Mouse (Mus musculus) thymus, adult 2 months (tissue): ENCODE results near the gene Scfd2. TPM values are rescaled to one million over a fixed set of nuclear protein-coding genes. Genes with fewer than 3 reads are reported as not detected.

Source experiments
- DNase-seq: peaks from one replicate; pipeline ENCODE4 v3.0.0; 2021
- H3K27ac ChIP-seq: fragments of 200-500 bp; 2 replicates; pipeline ENCODE4 v1.5.1; 2012; ENCODE audit warnings: low read length, control low read depth; ENCODE audit not compliant: control insufficient read depth, insufficient read depth
- H3K27me3 ChIP-seq: fragments of 200-500 bp; 2 replicates; pipeline ENCODE4 v1.6.1; 2012; ENCODE audit warnings: mild to moderate bottlenecking, low read length, moderate library complexity, mixed read lengths; ENCODE audit not compliant: control insufficient read depth, insufficient read depth
- H3K36me3 ChIP-seq: fragments of 200-500 bp; 2 replicates; pipeline ENCODE4 v1.6.1; 2012; ENCODE audit warnings: mild to moderate bottlenecking, low read length, moderate library complexity; ENCODE audit not compliant: control insufficient read depth, insufficient read depth
- H3K4me1 ChIP-seq: fragments of 200-500 bp; replicated peaks from 2 replicates; pipeline ENCODE4 v1.6.1; 2012; ENCODE audit warnings: low read length; ENCODE audit not compliant: control insufficient read depth, insufficient read depth
- H3K4me3 ChIP-seq: fragments of 200-500 bp; 2 replicates; pipeline ENCODE4 v1.5.1; 2012; ENCODE audit warnings: mild to moderate bottlenecking, low read length, control low read depth, moderate library complexity; ENCODE audit not compliant: control insufficient read depth, insufficient read depth
- CTCF ChIP-seq: fragments of 200-500 bp; IDR thresholded peaks from 2 replicates; pipeline ENCODE4 v1.5.1; 2012; ENCODE audit warnings: mild to moderate bottlenecking, control low read depth, low read length, moderate library complexity, borderline replicate concordance; ENCODE audit not compliant: control insufficient read depth, poor library complexity, insufficient read depth; ENCODE audit errors: extremely low read depth
- POLR2A ChIP-seq: fragments of 200-500 bp; IDR thresholded peaks from 2 replicates; pipeline ENCODE4 v1.6.1; 2012; ENCODE audit warnings: mild to moderate bottlenecking, low read length, control low read depth, moderate library complexity; ENCODE audit not compliant: control insufficient read depth, poor library complexity, insufficient read depth; ENCODE audit errors: extremely low read depth
- WGBS: fragments of 180-500 bp; shearing (Covaris S2); methylation state at CpG from one replicate; pipeline ENCODE4 v1.1.7; 2018; 5-methylcytosine and 5-hydroxymethylcytosine counted together
- polyA plus RNA-seq: library from polyadenylated mRNA; depleted of rRNA; stranded (reverse); fragments of >200 nt; gene quantifications from 2 replicates; pipeline ENCODE4 v1.2.3, GENCODE M21; 2012

Scfd2 gene
- polyA plus RNA-seq, 1 experiment, result 14.5 TPM

- no peaks in the 10 kb centered on the region for H3K27me3 ChIP-seq
- H3K4me1 ChIP-seq, result peaks cover 47% of the 10 kb centered on the region
- DNase-seq, result peak; percentile 25
Measured at GRCm38 (mm10) chr5:74195614-74196306, 335.8 kb downstream of the Scfd2 start.

GRCm38 (mm10) chr5:74194841-74195613 is 336.5 kb downstream of the Scfd2 start, which contains the start of gene Rasl11b:
TSS of gene Rasl11b (plus strand) at chr5:74195286.
- TF ChIP-seq POLR2A, result peak; percentile 96
- 0 out of 2 replicates have a peak, but pooled peaks have one; percentile 40 for TF ChIP-seq CTCF
- WGBS, result 1% methylated on average over 82 of the region's 82 CpGs
- peaks cover 13% of the 10 kb centered on the region for H3K36me3 ChIP-seq
- no peaks in the 10 kb centered on the region for H3K27me3 ChIP-seq
- peak within 1 kb of the TSS; percentile 17 for H3K27ac ChIP-seq
- DNase-seq, result peak; percentile 97
- peaks cover 40% of the 10 kb centered on the region for H3K4me1 ChIP-seq
- peak within 1 kb of the TSS; percentile 80 for H3K4me3 ChIP-seq

More at GRCm38 (mm10) chr5:74195614-74196306, 335.8 kb downstream of the Scfd2 start:
- TF ChIP-seq CTCF (no peak; the same call in 1 of the 2 replicates), POLR2A (no peak)
- 19% methylated on average over 27 of the region's 27 CpGs for WGBS
- H3K4me3 ChIP-seq, result peak overlapping the region; percentile 80
- H3K36me3 ChIP-seq, result peaks cover 13% of the 10 kb centered on the region
- peak overlapping the region; percentile 17 for H3K27ac ChIP-seq

- TF ChIP-seq CTCF, result no peak
- TF ChIP-seq POLR2A, result no peak
- Histone ChIP-seq H3K27ac (no peak overlapping the region), H3K36me3 (peaks cover 13% of the 10 kb centered on the region), H3K4me3 (peak overlapping the region; percentile 47), H3K4me1 (peaks cover 35% of the 10 kb centered on the region), H3K27me3 (no peaks in the 10 kb centered on the region)
- 49% methylated on average over 16 of the region's 16 CpGs for WGBS
- DNase-seq, result no peak
Measured at GRCm38 (mm10) chr5:74194027-74194840, 337.3 kb downstream of the Scfd2 start.

- Histone ChIP-seq H3K27ac (no peak overlapping the region), H3K4me3 (no peak overlapping the region), H3K27me3 (no peaks in the 10 kb centered on the region), H3K36me3 (peaks cover 10% of the 10 kb centered on the region), H3K4me1 (peaks cover 35% of the 10 kb centered on the region)
- DNase-seq, result no peak
- TF ChIP-seq CTCF, result no peak
- no peak for TF ChIP-seq POLR2A
- 79% methylated on average over 7 of the region's 7 CpGs for WGBS
Measured at GRCm38 (mm10) chr5:74193626-74194025, 337.9 kb downstream of the Scfd2 start.

GRCm38 (mm10) chr5:74193008-74193407 is 338.6 kb downstream of the Scfd2 start:
- WGBS, result 51% methylated on average over 2 of the region's 2 CpGs

GRCm38 (mm10) chr5:74190911-74191310 is 340.6 kb downstream of the Scfd2 start:
- Histone ChIP-seq H3K4me3 (no peak overlapping the region), H3K27ac (no peak overlapping the region), H3K36me3 (no peaks in the 10 kb centered on the region), H3K4me1 (peaks cover 16% of the 10 kb centered on the region), H3K27me3 (no peaks in the 10 kb centered on the region)
- WGBS, result 92% methylated on average over 5 of the region's 5 CpGs
- no peak for DNase-seq
- TF ChIP-seq CTCF (no peak), POLR2A (no peak)

More at GRCm38 (mm10) chr5:74193008-74193407, 338.6 kb downstream of the Scfd2 start:
- Histone ChIP-seq H3K4me1 (peaks cover 29% of the 10 kb centered on the region), H3K36me3 (peaks cover 4% of the 10 kb centered on the region), H3K4me3 (no peak overlapping the region), H3K27ac (no peak overlapping the region), H3K27me3 (no peaks in the 10 kb centered on the region)
- no peak for TF ChIP-seq POLR2A
- TF ChIP-seq CTCF, result no peak
- DNase-seq, result no peak
